Mouse (Mus musculus) E14TG2a.4 (cell line): Measurements from ENCODE around the gene Kctd3.

Experiments used
- CTCF ChIP-seq: conservative IDR thresholded peaks from 2 replicates; pipeline ENCODE4 v1.5.1; 2014; ENCODE audit warnings: low read length
- NANOG ChIP-seq: IDR thresholded peaks from 2 replicates; pipeline ENCODE4 v1.6.1; 2014; ENCODE audit warnings: borderline replicate concordance, low read length, mixed read lengths
- POU5F1 ChIP-seq: IDR thresholded peaks from 2 replicates; pipeline ENCODE4 v1.6.1; 2014; ENCODE audit warnings: low read length, borderline replicate concordance

GRCm38 (mm10) chr1:189048331-189048730 is 40.7 kb upstream of the Kctd3 start:
- no peak for TF ChIP-seq CTCF
- TF ChIP-seq POU5F1 = no peak
- no peak for TF ChIP-seq NANOG
